ENCODE assay signal across 7 mouse cellular contexts in genomic region chr11:100870968-100871350, GRCm38 (mm10).
"Had no signal": no experiment of that assay in that cellular context is flagged by ENCODE, and none has a peak within 500 bp of the region (broad histone marks: within the 10 kb centered on the region; RNA-seq: fewer than 3 reads in every experiment).

No protein-coding gene starts in this region.

- DNase-seq: kidney, postnatal 4 days; left cerebral cortex, postnatal 4 days; lung, embryonic 14.5 days; lung, postnatal 10 days; lung, postnatal 4 days; right cerebral cortex, adult 18-20 months; right cerebral cortex, postnatal 25 days had no signal
